Mouse (Mus musculus): ENCODE data around the gene Tprgl. TPM values are rescaled to one million over a fixed set of nuclear protein-coding genes. Genes with fewer than 3 reads are reported as not detected.
A peak's percentile ranks its signal among the peaks of the same experiment; 100 is the strongest.

The Tprgl gene
- total RNA-seq, 2 experiments from 2014 or later: 111 to 120 TPM

GRCm38 (mm10) chr4:154119208-154119607 is 41.3 kb downstream of the Tprgl start:
- DNase-seq: no peak

GRCm38 (mm10) chr4:154118782-154119181 is 41.7 kb downstream of the Tprgl start:
- DNase-seq: no peak

GRCm38 (mm10) chr4:154116421-154116820 is 44.0 kb downstream of the Tprgl start:
- peak; percentile 59 for DNase-seq

GRCm38 (mm10) chr4:154109850-154110243 is 50.6 kb downstream of the Tprgl start:
- DNase-seq: no peak

- DNase-seq: no peak
These were observed 51.1 kb downstream of the Tprgl start for GRCm38 (mm10) chr4:154109216-154109849.

Other genes starting within 250 kb of the Tprgl start
- gene A430005L14Rik, start 203.4 kb downstream of the Tprgl start, total RNA-seq (2021): 10 to 100 TPM; 20.4 to 22.3 TPM
- 1 to 10 TPM; 5.2 to 8.0 TPM for gene Dffb, start 185.5 kb downstream of the Tprgl start, total RNA-seq (2021)
- 10 to 100 TPM; 18.0 to 19.0 TPM for gene Cep104, start 185.5 kb downstream of the Tprgl start, total RNA-seq (2021)
- gene Lrrc47, start 148.9 kb downstream of the Tprgl start, total RNA-seq (2021): 10 to 100 TPM; 40.7 to 43.3 TPM
- 10 to 100 TPM; 28.6 to 32.6 TPM for gene Smim1, start 134.4 kb downstream of the Tprgl start, total RNA-seq (2021)
- gene Ccdc27, start 118.0 kb downstream of the Tprgl start, total RNA-seq (2021): not detected
- under 1 TPM in 1 of 2 experiments, not detected in 1; 0.15 TPM for gene Trp73, start 20.5 kb downstream of the Tprgl start, total RNA-seq (2021)
- gene Wrap73, start 18.3 kb downstream of the Tprgl start, total RNA-seq (2021): 10 to 100 TPM; 15.2 to 19.1 TPM
- gene Megf6, start 10.1 kb upstream of the Tprgl start, total RNA-seq (2021): 10 to 100 TPM in 1 of 2 experiments, 1 to 10 TPM in 1; 9.5 to 10.3 TPM
- gene Arhgef16, start 141.0 kb upstream of the Tprgl start, total RNA-seq (2021): 1 to 10 TPM; 1.7 to 2.4 TPM
- gene B230104I21Rik, start 175.5 kb upstream of the Tprgl start, total RNA-seq (2021): not detected